25 mouse cellular contexts compared by ENCODE assay signal in genomic region chr9:91133256-91133920, GRCm38 (mm10).
A peak's percentile ranks its signal among the peaks of the same experiment; 100 is the strongest.
DNase-seq lines count a peak whose midpoint lies in the region; ATAC-seq lines count a peak whose summit lies in the region.
"Had no signal": no experiment of that assay in that cellular context is flagged by ENCODE, and none has a peak within 500 bp of the region (broad histone marks: within the 10 kb centered on the region; RNA-seq: fewer than 3 reads in every experiment).

No protein-coding gene starts in this region.

- no peak overlapping the region for H3K9ac ChIP-seq in midbrain, embryonic 13.5 days (replicated peaks)
- H3K9ac ChIP-seq: embryonic facial prominence, embryonic 12.5 days; embryonic facial prominence, embryonic 15.5 days; forebrain, postnatal 0 days; heart, embryonic 12.5 days; heart, embryonic 15.5 days; hindbrain, embryonic 13.5 days; intestine, embryonic 15.5 days had no signal

- no peaks in the 10 kb centered on the region for H3K27me3 ChIP-seq in midbrain, embryonic 13.5 days
- H3K27me3 ChIP-seq: embryonic facial prominence, embryonic 12.5 days; embryonic facial prominence, embryonic 15.5 days; heart, embryonic 12.5 days; heart, embryonic 15.5 days; hindbrain, embryonic 13.5 days; intestine, embryonic 15.5 days had no signal

- ATAC-seq in cerebellum, adult (ENCODE audit: insufficient number of reproducible peaks, low FRiP score, low TSS enrichment), result no peak
- no peak for ATAC-seq in midbrain, embryonic 13.5 days
- ATAC-seq: CD4-positive, CD25-positive, alpha-beta regulatory T cell, adult 4 months; forebrain, embryonic 14.5 days; forebrain, postnatal 0 days; hindbrain, embryonic 16.5 days; intestine, embryonic 15.5 days had no signal

- no peaks in the 10 kb centered on the region for H3K36me3 ChIP-seq in midbrain, embryonic 13.5 days
- H3K36me3 ChIP-seq: embryonic facial prominence, embryonic 12.5 days; embryonic facial prominence, embryonic 15.5 days; heart, embryonic 12.5 days; heart, embryonic 15.5 days; hindbrain, embryonic 10.5 days; hindbrain, embryonic 13.5 days; intestine, embryonic 15.5 days had no signal

- WGBS in midbrain, embryonic 13.5 days, result 84% methylated on average over 3 of the region's 3 CpGs

- no peak overlapping the region for H3K27ac ChIP-seq in midbrain, embryonic 13.5 days
- H3K27ac ChIP-seq: embryonic facial prominence, embryonic 12.5 days; embryonic facial prominence, embryonic 15.5 days; gastrocnemius, adult 2 months; heart, embryonic 15.5 days; hindbrain, embryonic 10.5 days; hindbrain, embryonic 13.5 days; intestine, embryonic 15.5 days had no signal

- H3K4me2 ChIP-seq in midbrain, embryonic 13.5 days (replicated peaks), result no peak overlapping the region
- H3K4me2 ChIP-seq: embryonic facial prominence, embryonic 12.5 days; embryonic facial prominence, embryonic 15.5 days; heart, embryonic 12.5 days; heart, embryonic 15.5 days; hindbrain, embryonic 13.5 days; intestine, embryonic 15.5 days had no signal

- DNase-seq in cerebellum, adult 9-10 months, result peak; percentile 66
- peak; percentile 66 for DNase-seq in brain, adult 2 months (ENCODE audit: low read depth, low spot score)
- DNase-seq in cerebellum, postnatal 10 days, result peak; percentile 48 to 65
- no peak for DNase-seq in retina, embryonic 14.5 days (ENCODE audit: low spot score)
- DNase-seq: adrenal gland, adult 2 months; adrenal gland, postnatal 14 days; forebrain, postnatal 0 days; gastrocnemius, adult 2 months; gastrocnemius, postnatal 14 days; heart, adult 18-20 months; heart, postnatal 10 days; heart, postnatal 36 days; kidney, adult 11 months had no signal

- no peaks in the 10 kb centered on the region for H3K9me3 ChIP-seq in midbrain, embryonic 13.5 days
- H3K9me3 ChIP-seq: embryonic facial prominence, embryonic 12.5 days; embryonic facial prominence, embryonic 15.5 days; heart, embryonic 12.5 days; heart, embryonic 15.5 days; hindbrain, embryonic 10.5 days; hindbrain, embryonic 13.5 days; intestine, embryonic 15.5 days had no signal

- no peaks in the 10 kb centered on the region for H3K4me1 ChIP-seq in midbrain, embryonic 13.5 days (replicated peaks)
- H3K4me1 ChIP-seq: embryonic facial prominence, embryonic 12.5 days; embryonic facial prominence, embryonic 15.5 days; heart, embryonic 12.5 days; heart, embryonic 15.5 days; hindbrain, embryonic 10.5 days; hindbrain, embryonic 13.5 days; intestine, embryonic 15.5 days had no signal

- no peak overlapping the region for H3K4me3 ChIP-seq in midbrain, embryonic 13.5 days (replicated peaks)
- H3K4me3 ChIP-seq: embryonic facial prominence, embryonic 12.5 days; embryonic facial prominence, embryonic 15.5 days; gastrocnemius, adult 2 months; heart, embryonic 12.5 days; heart, embryonic 15.5 days; hindbrain, embryonic 10.5 days; hindbrain, embryonic 13.5 days; intestine, embryonic 15.5 days had no signal
